Mouse (Mus musculus): ENCODE data around the gene Zbtb20.

DNA sequence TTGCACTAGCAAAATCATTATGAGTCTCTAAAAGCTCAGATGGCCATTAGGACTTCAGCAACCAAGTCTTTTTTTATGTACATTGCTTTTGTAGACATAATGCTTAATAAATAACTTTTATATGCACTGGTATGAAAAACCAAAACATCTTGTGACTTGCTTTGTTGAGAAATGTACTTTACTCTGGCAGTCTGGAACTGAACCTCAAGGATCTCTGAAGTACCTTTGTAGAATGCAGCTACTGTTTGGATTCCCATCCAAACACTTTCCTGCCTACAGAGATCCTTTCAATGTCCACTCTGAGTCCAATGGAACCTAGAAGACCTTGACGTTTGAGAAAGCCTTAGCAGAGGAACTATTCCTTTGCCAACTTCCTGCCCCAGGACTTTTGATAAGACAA is 9.6 kb upstream of the Zbtb20 start:
- no peak for TF ChIP-seq GATA1 (IDR thresholded peaks at IDR 0.05; ENCODE audit: low read length)
- no peak for TF ChIP-seq TAL1 (IDR thresholded peaks at IDR 0.05; ENCODE audit: low read length)

Data from erythroblast, embryonic 14.5 days (primary cell).